Mouse (Mus musculus) heart, embryonic 14.5 days (tissue): ENCODE measurements around the gene Rangap1. TPM values are rescaled to one million over a fixed set of nuclear protein-coding genes. Genes with fewer than 3 reads are reported as not detected.

Experiments used
- ATAC-seq: fragments of 200-750 bp; cut with Nextera tagmentation; 2 replicates; pipeline ENCODE4 v1.8.0; 2017; ENCODE audit warnings: low read depth, moderate TSS enrichment; ENCODE audit not compliant: insufficient number of reproducible peaks, insufficient read depth, low FRiP score
- H3K27ac ChIP-seq, 2 experiments: fragments of 200-500 bp in 1 of 2; fragments of 300-500 bp in 1 of 2; sonication (generic) in 1 of 2; replicated peaks in 1 of 2; 2 replicates each; pipeline ENCODE4 v1.5.1; 2012 to 2014; ENCODE audit warnings: low read depth in 2 of 2, low read length in 2 of 2, control low read depth in 1 of 2, mild to moderate bottlenecking in 1 of 2, mixed read lengths in 1 of 2; ENCODE audit not compliant: control insufficient read depth in 1 of 2, insufficient read depth in 1 of 2
- H3K27me3 ChIP-seq: fragments of 300-500 bp; sonication (generic); 2 replicates; pipeline ENCODE4 v1.6.1; 2014; ENCODE audit warnings: mild to moderate bottlenecking, low read length, control low read depth; ENCODE audit not compliant: control insufficient read depth, insufficient read depth
- H3K36me3 ChIP-seq: fragments of 300-500 bp; sonication (generic); 2 replicates; pipeline ENCODE4 v1.6.1; 2014; ENCODE audit warnings: mild to moderate bottlenecking, control low read depth, low read length, mixed read lengths; ENCODE audit not compliant: control insufficient read depth, insufficient read depth
- H3K4me1 ChIP-seq, 2 experiments: fragments of 200-500 bp in 1 of 2; fragments of 300-500 bp in 1 of 2; sonication (generic) in 1 of 2; 2 replicates each; pipeline ENCODE4 v1.6.1; 2012 to 2014; ENCODE audit warnings: low read length in 2 of 2, control low read depth in 1 of 2, mixed read lengths in 1 of 2; ENCODE audit not compliant: control insufficient read depth in 2 of 2, insufficient read depth in 2 of 2
- H3K4me2 ChIP-seq: fragments of 300-500 bp; sonication (generic); 2 replicates; pipeline ENCODE4 v1.6.1; 2014; ENCODE audit warnings: mild to moderate bottlenecking, low read length
- H3K4me3 ChIP-seq, 2 experiments: fragments of 200-500 bp in 1 of 2; fragments of 300-500 bp in 1 of 2; sonication (generic) in 1 of 2; 2 replicates each; pipeline ENCODE4 v1.5.1; 2012 to 2014; ENCODE audit warnings: low read length in 2 of 2, mild to moderate bottlenecking in 2 of 2, control low read depth in 1 of 2, low read depth in 1 of 2, moderate library complexity in 1 of 2; ENCODE audit not compliant: control insufficient read depth in 1 of 2, insufficient read depth in 1 of 2
- H3K9ac ChIP-seq: fragments of 300-500 bp; sonication (generic); 2 replicates; pipeline ENCODE4 v1.6.1; 2014; ENCODE audit warnings: mild to moderate bottlenecking, low read length
- H3K9me3 ChIP-seq: fragments of 300-500 bp; sonication (generic); 2 replicates; pipeline ENCODE4 v1.6.1; 2016; ENCODE audit warnings: low read length, control low read depth; ENCODE audit not compliant: control insufficient read depth
- WGBS: fragments of 180-500 bp; shearing (Covaris S2); extraction: QIAGEN DNeasy Blood & Tissue Kit; methylation state at CpG from one replicate; pipeline ENCODE4 v1.1.7; 2014; 5-methylcytosine and 5-hydroxymethylcytosine counted together
- polyA plus RNA-seq: library from polyadenylated mRNA; unstranded; fragments of >200 nt; fragmentation: Nextera tagmentation; extraction: Ambion mirVana; gene quantifications from 2 replicates; pipeline ENCODE4 v1.2.1, GENCODE M21; 2014

Gene Rangap1
- 71.1 and 75.3 TPM in 2 replicates for polyA plus RNA-seq

GRCm38 (mm10) chr15:81744992-81745600 lies at the start of gene Rangap1, which contains the start of gene Zc3h7b:
TSS of gene Rangap1 (minus strand) at chr15:81745530.
TSS of gene Zc3h7b (plus strand) at chr15:81745057.
- Histone ChIP-seq H3K9me3 (no peaks in the 10 kb centered on the region), H3K4me2 (peak within 1 kb of the TSS; percentile 90), H3K27ac (peak within 1 kb of the TSS; percentile 90 to 91), H3K36me3 (no peaks in the 10 kb centered on the region), H3K4me3 (peak within 1 kb of the TSS; percentile 96 to 97), H3K27me3 (no peaks in the 10 kb centered on the region), H3K9ac (peak within 1 kb of the TSS; percentile 99), H3K4me1 (peaks cover 8 to 19% of the 10 kb centered on the region in 2 experiments)
- WGBS = under 1% methylated on average over 60 of the region's 65 CpGs
- peak; percentile 74; the same call in 1 of the 2 replicates for ATAC-seq

- H3K27ac ChIP-seq = no peak overlapping the region
- H3K9me3 ChIP-seq = no peaks in the 10 kb centered on the region
- H3K4me2 ChIP-seq = no peak overlapping the region
- no peaks in the 10 kb centered on the region for H3K27me3 ChIP-seq
- H3K36me3 ChIP-seq = peaks cover 69% of the 10 kb centered on the region
- no peaks in the 10 kb centered on the region for H3K4me1 ChIP-seq
- no peak overlapping the region for H3K4me3 ChIP-seq
- no peak for ATAC-seq
- H3K9ac ChIP-seq = no peak overlapping the region
- 86% methylated on average over 9 of the region's 9 CpGs for WGBS
These were observed 47.1 kb upstream of the Rangap1 start for GRCm38 (mm10) chr15:81792444-81792843.

GRCm38 (mm10) chr15:81787525-81787924 lies 42.2 kb upstream of the Rangap1 start:
- no peak overlapping the region for H3K9ac ChIP-seq
- 90% methylated on average over 13 of the region's 13 CpGs for WGBS
- H3K9me3 ChIP-seq = no peaks in the 10 kb centered on the region
- ATAC-seq = no peak
- no peak overlapping the region for H3K4me3 ChIP-seq
- no peak overlapping the region for H3K27ac ChIP-seq
- no peaks in the 10 kb centered on the region for H3K4me1 ChIP-seq
- peaks cover 82% of the 10 kb centered on the region for H3K36me3 ChIP-seq
- H3K27me3 ChIP-seq = no peaks in the 10 kb centered on the region
- no peak overlapping the region for H3K4me2 ChIP-seq

GRCm38 (mm10) chr15:81785701-81786100 lies 40.4 kb upstream of the Rangap1 start:
- H3K4me3 ChIP-seq = no peak overlapping the region
- no peaks in the 10 kb centered on the region for H3K4me1 ChIP-seq
- H3K36me3 ChIP-seq = peaks cover 86% of the 10 kb centered on the region
- H3K9ac ChIP-seq = no peak overlapping the region
- ATAC-seq = no peak
- no peak overlapping the region for H3K4me2 ChIP-seq
- H3K27me3 ChIP-seq = no peaks in the 10 kb centered on the region
- no peak overlapping the region for H3K27ac ChIP-seq
- 89% methylated on average over 8 of the region's 8 CpGs for WGBS
- H3K9me3 ChIP-seq = no peaks in the 10 kb centered on the region

- no peaks in the 10 kb centered on the region for H3K9me3 ChIP-seq
- ATAC-seq = no peak
- no peak overlapping the region for H3K4me2 ChIP-seq
- 65% methylated on average over 5 of the region's 5 CpGs for WGBS
- H3K27me3 ChIP-seq = no peaks in the 10 kb centered on the region
- no peak overlapping the region for H3K4me3 ChIP-seq
- no peaks in the 10 kb centered on the region for H3K4me1 ChIP-seq
- no peak overlapping the region for H3K9ac ChIP-seq
- H3K27ac ChIP-seq = no peak overlapping the region
- H3K36me3 ChIP-seq = peaks cover 91% of the 10 kb centered on the region
These were observed 39.4 kb upstream of the Rangap1 start for GRCm38 (mm10) chr15:81784762-81785161.

GRCm38 (mm10) chr15:81781816-81782215 lies 36.5 kb upstream of the Rangap1 start:
- Histone ChIP-seq H3K4me1 (no peaks in the 10 kb centered on the region), H3K36me3 (peaks cover 96% of the 10 kb centered on the region), H3K9me3 (no peaks in the 10 kb centered on the region), H3K9ac (no peak overlapping the region), H3K4me2 (no peak overlapping the region), H3K4me3 (no peak overlapping the region), H3K27me3 (no peaks in the 10 kb centered on the region), H3K27ac (no peak overlapping the region)
- 79% methylated on average over 7 of the region's 7 CpGs for WGBS
- ATAC-seq = no peak

- H3K4me2 ChIP-seq = no peak overlapping the region
- peaks cover 100% of the 10 kb centered on the region for H3K36me3 ChIP-seq
- no peaks in the 10 kb centered on the region for H3K4me1 ChIP-seq
- H3K4me3 ChIP-seq = no peak overlapping the region
- H3K27ac ChIP-seq = no peak overlapping the region
- no peak for ATAC-seq
- H3K27me3 ChIP-seq = no peaks in the 10 kb centered on the region
- no peaks in the 10 kb centered on the region for H3K9me3 ChIP-seq
- no peak overlapping the region for H3K9ac ChIP-seq
- 72% methylated on average over 11 of the region's 11 CpGs for WGBS
These were observed 31.5 kb upstream of the Rangap1 start for GRCm38 (mm10) chr15:81776631-81777422.
